Mouse (Mus musculus) c-Kit-positive CD71-negative TER-119-negative erythroid progenitor cells, embryonic 14.5 days (primary cell): ENCODE results near the gene Eif3j1.
"Not testable (repeated sequence)": the region's sequence is repeated elsewhere in the genome, so short reads cannot be mapped to it uniquely, and the experiment has no call there.

Source experiments
- DNase-seq: peaks from one replicate; pipeline ENCODE4 v3.0.0-alpha.2; 2013; ENCODE audit warnings: low read depth

Gene Eif3j1

DNA sequence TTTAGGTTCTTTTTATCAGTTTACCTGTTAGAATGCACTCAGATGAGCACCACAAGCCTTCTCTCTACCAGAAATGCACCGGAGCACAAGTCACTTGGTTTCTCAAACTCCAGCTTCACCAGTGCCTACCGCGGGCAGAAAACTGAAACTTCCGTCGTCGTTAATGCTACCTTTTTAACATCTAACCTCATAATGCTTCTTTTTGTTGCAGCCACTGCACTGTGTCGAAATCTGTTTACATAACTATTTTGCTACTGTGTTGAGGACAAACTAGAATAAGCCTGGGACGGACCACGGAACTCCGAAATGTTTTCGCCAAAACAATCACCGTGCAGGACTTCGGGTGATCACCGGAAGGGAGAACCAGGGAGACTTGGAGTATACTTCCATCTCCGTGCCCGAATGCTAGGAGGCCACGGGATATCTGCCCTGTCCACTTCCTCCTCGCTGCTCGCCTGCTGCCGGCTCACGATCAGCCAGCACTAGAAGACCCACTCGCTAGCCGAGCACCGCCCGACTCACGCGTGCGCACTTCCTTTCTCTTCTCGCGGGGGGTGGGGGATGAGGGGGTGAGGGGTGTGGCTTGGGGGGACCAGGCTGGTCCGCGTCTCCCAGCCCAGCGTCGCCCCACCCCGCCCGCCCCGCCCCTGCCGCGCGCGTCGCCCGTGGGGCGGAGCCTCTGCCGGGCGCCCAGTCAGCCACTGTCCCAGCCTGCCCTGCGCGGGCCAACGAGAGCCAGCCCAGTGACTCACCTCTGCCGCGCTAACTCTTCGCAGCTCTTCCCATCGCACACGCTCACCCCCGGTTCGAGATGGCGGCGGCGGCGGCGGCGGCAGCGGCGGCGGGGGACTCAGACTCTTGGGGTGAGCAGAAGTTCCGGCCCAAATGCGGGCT, at the start of gene Eif3j1:
Eif3j1 (plus strand) TSS at position 685 of the 894 bp plus-strand sequence.
- DNase-seq = peak; percentile 70

GRCm38 (mm10) chr2:121995738-121996137, 32.6 kb upstream of the Eif3j1 start:
- no peak for DNase-seq

- DNase-seq = no peak
These were observed 19.5 kb upstream of the Eif3j1 start for GRCm38 (mm10) chr2:122008832-122009231.

DNA sequence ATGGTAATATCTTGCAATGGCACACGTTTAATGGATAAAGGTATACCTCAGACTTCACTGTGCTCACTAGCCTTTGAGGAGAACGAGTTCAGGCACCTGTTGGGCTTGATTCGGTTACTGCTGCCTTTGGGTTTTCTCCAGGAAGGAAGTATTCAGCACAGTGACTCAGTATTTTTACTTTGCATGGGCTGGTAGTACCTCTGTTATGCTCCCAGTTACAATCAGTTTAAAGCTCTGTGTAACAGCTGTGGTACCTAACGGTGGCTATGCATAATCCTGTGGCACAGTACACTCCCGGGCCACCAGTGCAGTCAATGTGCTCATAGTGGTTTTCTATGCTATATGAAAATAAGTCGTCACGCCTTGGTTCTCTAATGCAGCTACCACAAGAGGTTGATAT, 16.9 kb upstream of the Eif3j1 start:
- no peak for DNase-seq

GRCm38 (mm10) chr2:122018705-122019104, 9.6 kb upstream of the Eif3j1 start:
- no peak for DNase-seq

- DNase-seq = no peak
These were observed 6.1 kb upstream of the Eif3j1 start for GRCm38 (mm10) chr2:122022284-122022683.

GRCm38 (mm10) chr2:122027091-122027490, 1.3 kb upstream of the Eif3j1 start:
- not testable (repeated sequence) for DNase-seq

DNA sequence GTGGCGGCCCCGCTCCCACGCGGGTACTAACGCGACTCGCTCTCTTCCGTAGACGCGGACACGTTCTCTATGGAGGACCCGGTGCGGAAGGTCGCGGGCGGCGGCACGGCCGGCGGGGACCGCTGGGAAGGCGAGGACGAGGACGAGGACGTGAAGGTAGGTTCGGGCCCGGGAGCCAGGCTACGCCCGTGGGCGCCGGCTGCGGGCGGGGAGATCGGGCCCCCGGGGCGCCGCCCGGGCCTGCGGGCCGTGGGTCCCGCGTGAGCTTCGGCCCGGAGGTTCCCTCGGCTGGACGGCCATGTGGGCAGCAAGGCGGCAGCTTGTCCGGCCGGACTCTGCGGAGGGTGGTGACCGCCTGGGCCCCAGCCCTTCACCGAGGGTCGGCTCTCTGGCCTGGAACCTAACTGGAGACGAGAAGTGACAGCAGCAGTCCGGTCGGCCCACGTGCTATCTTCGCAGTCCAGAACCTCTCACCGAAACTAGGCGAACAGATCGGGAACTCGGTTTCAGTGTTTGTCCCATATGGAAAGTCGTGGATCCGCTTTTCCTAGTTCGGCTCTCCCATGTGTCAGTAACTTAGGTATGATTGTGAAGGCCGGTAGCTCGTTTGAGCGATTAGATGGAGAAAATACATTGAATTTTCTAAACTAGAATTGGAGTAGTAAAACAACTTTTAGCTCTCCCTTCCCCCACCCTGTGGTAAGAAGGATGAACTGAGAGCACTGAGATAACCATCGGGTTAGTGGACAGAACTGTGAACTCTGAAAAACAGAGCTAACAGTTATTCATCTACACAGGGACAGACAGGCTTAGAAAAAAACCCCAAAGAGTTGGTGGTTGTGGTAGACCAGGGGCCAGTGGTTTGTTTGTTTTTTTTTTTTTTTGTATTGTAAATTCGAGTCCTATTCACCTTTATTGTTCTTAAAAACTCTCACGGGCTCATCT, 682 bp downstream of the Eif3j1 start:
- no peak for DNase-seq

GRCm38 (mm10) chr2:122031970-122032369, 3.6 kb downstream of the Eif3j1 start:
- DNase-seq = no peak

- no peak for DNase-seq
These were observed 7.7 kb downstream of the Eif3j1 start for GRCm38 (mm10) chr2:122036064-122036463.

DNA sequence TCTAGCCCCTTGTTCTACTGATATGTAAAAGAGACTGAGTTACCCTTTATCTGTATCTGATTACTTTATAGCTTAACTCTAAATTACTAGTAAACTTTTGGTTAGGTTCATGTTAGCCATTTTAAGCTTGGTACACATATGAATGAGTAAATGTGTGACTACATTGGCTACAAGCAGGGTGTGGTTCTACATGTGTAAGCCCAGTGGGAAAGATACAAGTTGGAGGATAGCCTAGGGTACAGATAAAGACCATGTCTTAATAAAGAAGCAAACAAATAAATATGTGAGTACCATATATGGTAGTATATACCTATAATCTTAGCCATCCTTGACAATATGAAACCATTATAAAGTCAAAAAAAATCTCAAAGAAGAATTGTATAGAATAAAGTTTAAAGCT, 15.6 kb downstream of the Eif3j1 start:
- DNase-seq = no peak

GRCm38 (mm10) chr2:122059365-122060115, 31.2 kb downstream of the Eif3j1 start:
- DNase-seq = no peak

DNA sequence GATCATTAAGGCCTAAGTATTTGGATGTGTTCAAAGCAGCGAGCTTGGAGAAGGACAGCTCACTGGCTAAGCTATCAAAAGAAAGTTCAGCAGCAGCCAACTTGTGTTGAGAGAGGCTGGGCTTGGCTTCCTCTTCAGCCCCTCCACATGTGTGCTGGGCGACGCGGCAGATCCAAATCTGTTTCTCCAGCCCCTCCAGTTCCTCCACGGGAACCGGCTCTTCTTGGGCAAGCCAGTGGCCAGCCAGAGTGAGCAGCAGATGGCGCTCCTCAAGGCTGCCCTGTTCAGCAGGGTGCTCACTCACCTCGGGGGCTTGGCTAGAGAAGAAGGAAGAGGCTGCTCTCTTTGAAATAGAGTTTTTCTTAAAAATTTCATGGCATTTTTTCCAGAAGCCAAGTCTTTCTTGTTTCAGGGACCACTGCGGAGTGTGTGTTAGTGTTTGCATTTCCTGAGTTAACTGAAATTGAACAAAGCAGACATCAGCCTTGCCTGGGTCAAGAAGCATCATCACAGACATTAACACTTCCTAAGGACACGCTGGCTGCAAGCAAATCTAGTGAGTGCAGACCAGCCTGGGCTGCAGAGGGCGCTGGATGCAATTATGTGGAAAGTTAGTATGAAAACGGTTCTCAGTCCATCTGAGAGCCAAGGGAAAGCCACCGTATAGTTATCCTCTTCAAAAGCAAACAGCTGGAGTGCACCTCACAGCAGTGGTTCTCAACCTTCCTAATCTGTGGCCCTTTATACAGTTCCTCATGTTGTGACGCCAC, 37.0 kb downstream of the Eif3j1 start:
- DNase-seq = no peak

- DNase-seq = no peak
These were observed 37.9 kb downstream of the Eif3j1 start for GRCm38 (mm10) chr2:122066241-122066640.

- DNase-seq = no peak
These were observed 41.0 kb downstream of the Eif3j1 start for GRCm38 (mm10) chr2:122069144-122069912.

GRCm38 (mm10) chr2:122069922-122070321, 41.6 kb downstream of the Eif3j1 start:
- DNase-seq = peak; percentile 43

- no peak for DNase-seq
These were observed 53.5 kb downstream of the Eif3j1 start for GRCm38 (mm10) chr2:122081728-122082456.

GRCm38 (mm10) chr2:122086446-122086845, 58.1 kb downstream of the Eif3j1 start:
- no peak for DNase-seq

- DNase-seq = no peak
These were observed 65.5 kb downstream of the Eif3j1 start for GRCm38 (mm10) chr2:122093844-122094243.

DNA sequence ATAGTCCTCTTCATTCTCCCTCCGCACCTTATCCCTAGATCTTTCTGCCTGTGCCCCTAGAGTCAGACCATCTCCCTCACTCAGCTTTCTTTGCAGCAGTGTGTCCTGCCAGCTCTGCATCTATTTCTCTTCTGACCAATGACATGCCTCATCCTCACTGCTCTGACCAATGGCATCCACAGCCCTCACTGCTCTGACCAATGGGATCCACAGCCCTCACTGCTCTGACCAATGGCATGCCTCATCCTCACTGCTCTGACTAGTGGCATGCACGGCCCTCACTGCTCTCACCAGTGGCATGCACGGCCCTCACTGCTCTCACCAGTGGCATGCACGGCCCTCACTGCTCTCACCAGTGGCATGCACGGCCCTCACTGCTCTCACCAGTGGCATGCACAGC, 69.3 kb downstream of the Eif3j1 start:
- DNase-seq = not testable (repeated sequence)
